Mouse (Mus musculus) stomach, embryonic 16.5 days (tissue): ENCODE data around the gene Nup210. TPM values are rescaled to one million over a fixed set of nuclear protein-coding genes. Genes with fewer than 3 reads are reported as not detected.

Experiments used
- ATAC-seq: fragments of 200-750 bp; cut with Nextera tagmentation; 2 replicates; pipeline ENCODE4 v1.8.0; 2017; ENCODE audit warnings: moderate number of reproducible peaks, moderate TSS enrichment; ENCODE audit not compliant: insufficient read depth, low FRiP score
- H3K27ac ChIP-seq: fragments of 300-500 bp; sonication (generic); 2 replicates; pipeline ENCODE4 v1.5.1; 2014; ENCODE audit warnings: low read length
- H3K27me3 ChIP-seq: fragments of 300-500 bp; sonication (generic); 2 replicates; pipeline ENCODE4 v1.6.1; 2014; ENCODE audit warnings: low read length, control low read depth, mixed read lengths; ENCODE audit not compliant: control insufficient read depth, insufficient read depth
- H3K36me3 ChIP-seq: fragments of 300-500 bp; sonication (generic); 2 replicates; pipeline ENCODE4 v1.6.1; 2014; ENCODE audit warnings: low read length; ENCODE audit not compliant: control insufficient read depth, insufficient read depth
- H3K4me1 ChIP-seq: fragments of 300-500 bp; sonication (generic); 2 replicates; pipeline ENCODE4 v1.6.1; 2014; ENCODE audit warnings: low read length, control low read depth, mixed read lengths; ENCODE audit not compliant: control insufficient read depth, insufficient read depth
- H3K4me2 ChIP-seq: fragments of 300-500 bp; sonication (generic); 2 replicates; pipeline ENCODE4 v1.6.1; 2014; ENCODE audit warnings: low read depth, low read length, mixed read lengths
- H3K4me3 ChIP-seq: fragments of 300-500 bp; sonication (generic); replicated peaks from 2 replicates; pipeline ENCODE4 v1.5.1; 2014; ENCODE audit warnings: mild to moderate bottlenecking, low read length
- H3K9ac ChIP-seq: fragments of 300-500 bp; sonication (generic); 2 replicates; pipeline ENCODE4 v1.6.1; 2014; ENCODE audit warnings: low read length
- H3K9me3 ChIP-seq: fragments of 300-500 bp; sonication (generic); replicated peaks from 2 replicates; pipeline ENCODE4 v1.6.1; 2016; ENCODE audit warnings: low read length, control low read depth; ENCODE audit not compliant: control insufficient read depth
- WGBS: fragments of 180-500 bp; shearing (Covaris S2); extraction: QIAGEN DNeasy Blood & Tissue Kit; methylation state at CpG from one replicate; pipeline ENCODE4 v1.1.7; 2014; 5-methylcytosine and 5-hydroxymethylcytosine counted together
- polyA plus RNA-seq: library from polyadenylated mRNA; unstranded; fragments of >200 nt; fragmentation: Nextera tagmentation; extraction: Ambion mirVana; gene quantifications from 2 replicates; pipeline ENCODE4 v1.2.1, GENCODE M21; 2015

Nup210 gene
- polyA plus RNA-seq, 1 experiment from 2014 or later = 12.9 TPM

- 41% methylated on average over 5 of the region's 5 CpGs for WGBS
- Histone ChIP-seq H3K4me3 (no peak overlapping the region), H3K4me2 (no peak overlapping the region), H3K9ac (no peak overlapping the region), H3K4me1 (no peaks in the 10 kb centered on the region), H3K9me3 (no peaks in the 10 kb centered on the region), H3K27ac (no peak overlapping the region), H3K36me3 (no peaks in the 10 kb centered on the region), H3K27me3 (no peaks in the 10 kb centered on the region)
- ATAC-seq = no peak
These were observed 30.0 kb upstream of the Nup210 start for GRCm38 (mm10) chr6:91146443-91147151.

DNA sequence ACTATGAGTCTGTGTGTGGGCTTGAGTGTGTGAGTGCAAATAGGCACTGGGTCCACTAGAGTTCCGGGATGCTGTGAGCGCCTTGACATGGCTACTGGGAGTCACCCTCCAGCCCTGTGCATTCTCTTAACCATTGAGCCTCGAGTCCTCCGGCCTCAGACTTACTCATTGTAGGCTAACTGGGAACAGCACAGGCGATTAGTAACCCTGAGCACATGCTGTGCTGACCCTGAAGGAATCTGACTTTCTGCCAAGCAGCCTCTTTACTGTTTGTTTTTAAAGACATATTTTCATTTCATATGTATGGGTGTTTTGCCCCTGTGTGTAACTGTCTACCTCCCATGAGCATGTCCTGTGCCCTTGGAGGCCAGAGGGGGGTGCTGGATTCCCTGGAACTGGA lies 28.9 kb upstream of the Nup210 start:
- no peak for ATAC-seq
- no peaks in the 10 kb centered on the region for H3K27me3 ChIP-seq
- H3K4me1 ChIP-seq = no peaks in the 10 kb centered on the region
- no peak overlapping the region for H3K4me3 ChIP-seq
- no peak overlapping the region for H3K4me2 ChIP-seq
- H3K9me3 ChIP-seq = no peaks in the 10 kb centered on the region
- no peak overlapping the region for H3K9ac ChIP-seq
- WGBS = 72% methylated on average over 5 of the region's 5 CpGs
- no peaks in the 10 kb centered on the region for H3K36me3 ChIP-seq
- H3K27ac ChIP-seq = no peak overlapping the region

DNA sequence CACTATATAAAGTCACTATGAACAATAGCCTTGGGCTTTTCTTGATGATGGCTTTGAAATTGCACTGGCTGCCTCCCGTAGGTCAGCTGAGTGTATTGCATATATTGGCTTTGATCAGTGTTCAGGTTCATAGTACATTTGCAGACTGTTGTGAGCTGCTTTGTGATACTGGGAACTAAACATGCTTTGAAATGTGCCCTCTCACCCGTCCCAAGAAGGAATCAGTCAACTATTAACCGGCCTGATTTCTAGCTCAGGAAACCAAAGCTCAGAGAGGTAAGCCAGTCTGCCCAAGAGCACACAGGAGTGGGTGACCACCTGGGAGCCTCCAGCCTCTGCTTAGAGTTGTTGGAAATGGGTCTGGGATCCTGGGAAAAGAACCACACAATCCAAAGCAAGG lies 28.4 kb upstream of the Nup210 start:
- Histone ChIP-seq H3K4me2 (no peak overlapping the region), H3K27ac (no peak overlapping the region), H3K9me3 (no peaks in the 10 kb centered on the region), H3K36me3 (no peaks in the 10 kb centered on the region), H3K4me1 (no peaks in the 10 kb centered on the region), H3K27me3 (no peaks in the 10 kb centered on the region), H3K9ac (no peak overlapping the region), H3K4me3 (no peak overlapping the region)
- no peak for ATAC-seq
- 52% methylated on average over 3 of the region's 3 CpGs for WGBS

- WGBS = 19% methylated on average over 4 of the region's 4 CpGs
- Histone ChIP-seq H3K27ac (no peak overlapping the region), H3K4me3 (no peak overlapping the region), H3K9ac (no peak overlapping the region), H3K27me3 (no peaks in the 10 kb centered on the region), H3K4me1 (no peaks in the 10 kb centered on the region), H3K9me3 (no peaks in the 10 kb centered on the region), H3K36me3 (no peaks in the 10 kb centered on the region), H3K4me2 (no peak overlapping the region)
- ATAC-seq = no peak
These were observed 23.2 kb upstream of the Nup210 start for GRCm38 (mm10) chr6:91139846-91140245.

DNA sequence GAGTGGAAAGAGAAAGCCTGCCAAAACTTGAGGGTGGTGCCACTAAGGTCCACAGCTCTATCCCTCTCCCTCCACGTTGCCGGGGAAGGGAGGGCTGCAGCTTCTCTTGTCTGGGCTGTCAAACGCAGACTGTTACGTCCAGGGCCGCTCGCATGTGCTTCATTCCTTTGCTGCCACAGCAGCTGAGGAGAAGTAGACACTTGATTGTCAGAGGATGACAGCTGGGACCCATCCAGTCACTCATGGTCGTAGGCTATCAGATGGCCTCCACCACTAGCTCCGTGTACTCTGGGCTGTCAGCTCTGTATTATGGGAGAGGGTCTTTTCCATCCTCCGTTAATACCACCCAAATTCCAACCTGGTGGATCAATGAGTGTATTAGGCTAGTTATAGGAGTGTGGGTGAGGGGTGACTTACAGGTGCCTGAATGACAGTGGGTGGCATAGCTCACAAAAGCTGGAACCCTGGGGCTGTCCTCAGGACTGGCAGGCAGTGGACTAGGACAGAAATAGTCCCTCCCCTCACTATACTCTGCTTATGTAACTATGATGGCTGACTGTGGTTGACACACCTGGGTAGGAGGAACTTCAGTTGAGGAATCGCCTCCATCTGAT lies 20.8 kb upstream of the Nup210 start:
- Histone ChIP-seq H3K4me2 (no peak overlapping the region), H3K4me1 (no peaks in the 10 kb centered on the region), H3K27ac (no peak overlapping the region)

DNA sequence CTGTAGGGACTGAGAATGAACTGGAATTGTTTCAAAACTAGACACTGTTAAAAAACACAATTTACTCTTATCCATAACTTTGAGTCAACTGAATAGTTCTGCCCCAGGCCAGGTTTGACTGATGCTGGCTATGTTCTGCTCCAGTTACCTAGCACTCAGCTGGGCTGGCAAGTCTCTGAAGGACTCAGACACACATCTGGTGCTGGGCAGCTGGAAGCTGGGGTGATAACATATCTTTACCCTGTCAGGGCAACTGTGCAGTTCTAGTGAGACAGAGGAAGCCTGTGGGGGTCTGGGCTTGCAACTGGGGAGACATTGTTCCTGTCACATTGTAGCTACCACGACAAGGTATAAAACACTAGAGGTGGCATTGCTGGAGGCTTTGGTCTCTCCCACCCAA lies 14.2 kb upstream of the Nup210 start:
- H3K9me3 ChIP-seq = no peaks in the 10 kb centered on the region
- no peak overlapping the region for H3K4me3 ChIP-seq
- H3K27ac ChIP-seq = no peak overlapping the region
- H3K4me1 ChIP-seq = no peaks in the 10 kb centered on the region
- H3K27me3 ChIP-seq = no peaks in the 10 kb centered on the region
- H3K4me2 ChIP-seq = no peak overlapping the region
- ATAC-seq = no peak
- 58% methylated on average over 1 of the region's 1 CpGs for WGBS
- no peak overlapping the region for H3K9ac ChIP-seq
- no peaks in the 10 kb centered on the region for H3K36me3 ChIP-seq

More for the DNA sequence above, 20.8 kb upstream of the Nup210 start:
- Histone ChIP-seq H3K9me3 (no peaks in the 10 kb centered on the region), H3K4me3 (no peak overlapping the region), H3K9ac (no peak overlapping the region), H3K27me3 (no peaks in the 10 kb centered on the region), H3K36me3 (no peaks in the 10 kb centered on the region)
- ATAC-seq = no peak
- WGBS = 61% methylated on average over 10 of the region's 10 CpGs

DNA sequence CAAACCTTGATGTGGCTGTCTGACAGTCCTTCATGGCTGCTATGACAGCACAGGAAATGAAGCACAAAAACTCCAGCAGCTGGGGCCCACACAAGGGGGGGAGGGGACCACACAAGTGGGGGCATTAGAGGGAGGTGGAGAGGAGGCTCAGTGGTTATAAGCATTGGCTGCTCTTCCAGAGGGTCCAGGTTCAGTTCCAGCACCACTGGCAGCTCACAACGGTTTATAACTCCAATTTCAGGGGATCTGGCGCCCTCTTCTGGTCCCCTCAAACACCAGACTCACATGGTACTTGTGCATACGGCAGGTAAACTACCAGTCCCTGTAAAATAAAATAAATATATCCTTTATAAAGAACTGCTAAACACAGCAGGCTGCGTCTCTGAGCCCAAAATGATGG lies 12.4 kb upstream of the Nup210 start:
- Histone ChIP-seq H3K9ac (no peak overlapping the region), H3K27me3 (no peaks in the 10 kb centered on the region), H3K27ac (no peak overlapping the region), H3K4me3 (no peak overlapping the region), H3K4me2 (no peak overlapping the region), H3K4me1 (no peaks in the 10 kb centered on the region), H3K9me3 (no peaks in the 10 kb centered on the region), H3K36me3 (no peaks in the 10 kb centered on the region)
- no peak for ATAC-seq
- WGBS = 51% methylated on average over 4 of the region's 4 CpGs

- Histone ChIP-seq H3K9me3 (no peaks in the 10 kb centered on the region), H3K4me1 (no peaks in the 10 kb centered on the region), H3K4me3 (no peak overlapping the region), H3K9ac (no peak overlapping the region), H3K27me3 (no peaks in the 10 kb centered on the region), H3K4me2 (no peak overlapping the region), H3K36me3 (no peaks in the 10 kb centered on the region), H3K27ac (no peak overlapping the region)
- 45% methylated on average over 2 of the region's 2 CpGs for WGBS
- no peak for ATAC-seq
These were observed 8.6 kb upstream of the Nup210 start for GRCm38 (mm10) chr6:91125228-91125585.

- Histone ChIP-seq H3K4me1 (no peaks in the 10 kb centered on the region), H3K9me3 (no peaks in the 10 kb centered on the region), H3K4me2 (no peak overlapping the region), H3K27ac (no peak overlapping the region; the same call in 1 of the 2 replicates), H3K27me3 (no peaks in the 10 kb centered on the region), H3K9ac (no peak overlapping the region), H3K4me3 (no peak overlapping the region), H3K36me3 (no peaks in the 10 kb centered on the region)
- ATAC-seq = no peak
- WGBS = 39% methylated on average over 7 of the region's 7 CpGs
These were observed 7.9 kb upstream of the Nup210 start for GRCm38 (mm10) chr6:91124286-91125227.
